Mouse (Mus musculus) ES-E14 (cell line): Measurements from ENCODE around the gene Tas2r134. TPM values are rescaled to one million over a fixed set of nuclear protein-coding genes. Genes with fewer than 3 reads are reported as not detected.

Source experiments
- DNase-seq: peaks from one replicate; pipeline ENCODE4 v3.0.0-alpha.2; 2013; ENCODE audit warnings: low read depth, low spot score
- H3K27ac ChIP-seq: 2 replicates; pipeline ENCODE4 v1.5.1; 2012; ENCODE audit warnings: low read depth, mild to moderate bottlenecking, low read length, moderate library complexity, mixed read lengths; ENCODE audit not compliant: poor library complexity, insufficient read depth, severe bottlenecking
- H3K36me3 ChIP-seq: 2 replicates; pipeline ENCODE4 v1.6.1; 2012; ENCODE audit warnings: mild to moderate bottlenecking, low read length, moderate library complexity, mixed read lengths; ENCODE audit not compliant: control insufficient read depth, poor library complexity, insufficient read depth, severe bottlenecking
- H3K4me1 ChIP-seq, 2 experiments: fragments of 150-350 bp in 1 of 2; sonication (generic) in 1 of 2; 2 replicates each; pipeline ENCODE4 v1.6.1; 2012; ENCODE audit warnings: low read length in 2 of 2, mild to moderate bottlenecking in 1 of 2, mixed read lengths in 1 of 2; ENCODE audit not compliant: control insufficient read depth in 2 of 2, insufficient read depth in 2 of 2, poor library complexity in 1 of 2
- H3K4me3 ChIP-seq, 2 experiments: fragments of 150-350 bp in 1 of 2; sonication (generic) in 1 of 2; 2 replicates each; pipeline ENCODE4 v1.5.1; 2012; ENCODE audit warnings: low read length in 2 of 2, low read depth in 1 of 2, mild to moderate bottlenecking in 1 of 2, mixed read lengths in 1 of 2; ENCODE audit not compliant: insufficient read depth in 1 of 2, poor library complexity in 1 of 2, severe bottlenecking in 1 of 2
- H3K9ac ChIP-seq: 2 replicates; pipeline ENCODE4 v1.6.1; 2012; ENCODE audit warnings: low read depth, mild to moderate bottlenecking, low read length, mixed read lengths; ENCODE audit not compliant: poor library complexity, insufficient read depth, severe bottlenecking
- H3K9me3 ChIP-seq: fragments of 150-350 bp; sonication (generic); 2 replicates; pipeline ENCODE4 v1.6.1; 2012; ENCODE audit warnings: low read depth, mild to moderate bottlenecking, low read length; ENCODE audit not compliant: control insufficient read depth, insufficient read depth
- CHD2 ChIP-seq: IDR thresholded peaks from 2 replicates; pipeline ENCODE4 v1.6.1; 2014; ENCODE audit warnings: mild to moderate bottlenecking, low read depth, low read length, inconsistent platforms
- HCFC1 ChIP-seq: IDR thresholded peaks from 2 replicates; pipeline ENCODE4 v1.6.1; 2012; ENCODE audit warnings: low read length, inconsistent platforms, borderline replicate concordance; ENCODE audit not compliant: insufficient read depth
- MAFK ChIP-seq: IDR thresholded peaks from 2 replicates; pipeline ENCODE4 v1.6.1; 2014; ENCODE audit warnings: mild to moderate bottlenecking, low read depth, low read length, inconsistent platforms; ENCODE audit not compliant: insufficient read depth
- ZC3H11A ChIP-seq: IDR thresholded peaks from 2 replicates; pipeline ENCODE4 v1.6.1; 2012; ENCODE audit warnings: low read depth, mild to moderate bottlenecking, inconsistent platforms, low read length, borderline replicate concordance
- ZNF384 ChIP-seq: IDR thresholded peaks from 2 replicates; pipeline ENCODE4 v1.6.1; 2012; ENCODE audit warnings: low read depth, low read length, inconsistent platforms
- in situ Hi-C, 2 experiments: fragments of 600-800 bp; cut with MboI; formaldehyde crosslinking; loops; one replicate each; pipeline ENCODE4 v1.15.1; 2025; ENCODE audit warnings: low sequenced_read_pairs in 2 of 2, inconsistent platforms in 1 of 2; ENCODE audit not compliant: unreplicated experiment in 2 of 2
- total RNA-seq: library from RNA; depleted of rRNA; stranded (reverse); fragments of 300-350 nt; gene quantifications from 2 replicates; pipeline ENCODE4 v1.2.3, GENCODE M21; 2012

Gene Tas2r134
- total RNA-seq, 1 experiment, result not detected

DNA sequence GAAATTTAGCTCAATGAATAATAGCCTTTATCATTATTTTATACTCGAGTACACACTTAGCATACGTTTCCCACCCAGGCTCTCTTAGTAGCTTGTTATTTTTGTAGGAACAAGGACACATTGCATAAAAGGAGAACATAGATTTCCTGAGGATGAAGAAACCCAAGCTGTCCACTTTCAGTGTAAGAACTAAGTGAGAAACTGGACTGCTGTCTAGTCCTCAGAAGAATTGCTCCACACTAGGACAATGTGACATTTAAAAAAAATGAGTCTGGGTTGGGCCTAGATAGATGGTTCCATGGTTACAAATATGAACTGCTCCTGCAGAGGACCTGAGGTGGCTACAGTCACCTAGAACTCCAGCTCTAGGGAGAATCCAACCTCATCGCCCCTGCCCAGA, 20.7 kb downstream of the Tas2r134 start:
- Histone ChIP-seq H3K27ac (no peak overlapping the region), H3K9ac (no peak overlapping the region), H3K36me3 (no peaks in the 10 kb centered on the region), H3K4me1 (no peaks in the 10 kb centered on the region), H3K9me3 (no peaks in the 10 kb centered on the region), H3K4me3 (no peak overlapping the region)
- in situ Hi-C loops, result no loop called here
- no peak for DNase-seq
- TF ChIP-seq HCFC1 (no peak), MAFK (no peak), ZC3H11A (no peak)

DNA sequence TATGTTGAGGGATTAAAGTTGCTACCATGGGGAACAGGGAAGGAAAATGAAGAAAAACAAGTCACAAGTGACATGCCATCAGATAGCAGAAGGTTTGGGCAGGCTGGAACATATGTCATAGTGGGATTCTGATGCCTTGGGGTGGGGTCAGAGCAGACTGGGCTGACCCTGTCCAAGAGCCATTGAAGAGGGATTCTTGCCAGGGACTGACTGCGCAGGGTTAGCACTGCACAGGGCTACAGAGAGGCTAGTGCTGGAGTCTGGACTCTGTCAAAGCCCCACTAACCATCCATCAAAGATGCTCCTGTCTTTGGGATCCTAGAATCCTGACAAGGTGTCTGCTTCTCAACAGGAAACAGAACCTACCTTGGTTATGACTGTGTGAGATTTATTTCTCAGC, 22.6 kb downstream of the Tas2r134 start:
- no peaks in the 10 kb centered on the region for H3K4me1 ChIP-seq
- in situ Hi-C loops, result no loop called here
- TF ChIP-seq CHD2, result no peak
- no peak for TF ChIP-seq ZNF384
- TF ChIP-seq HCFC1, result no peak
- no peak for TF ChIP-seq MAFK
- TF ChIP-seq ZC3H11A, result no peak
- H3K9me3 ChIP-seq, result no peaks in the 10 kb centered on the region
- no peaks in the 10 kb centered on the region for H3K36me3 ChIP-seq
- H3K9ac ChIP-seq, result no peak overlapping the region
- H3K27ac ChIP-seq, result no peak overlapping the region
- DNase-seq, result no peak
- H3K4me3 ChIP-seq, result no peak overlapping the region

GRCm38 (mm10) chr2:51652086-51652485, 24.8 kb downstream of the Tas2r134 start:
- H3K9me3 ChIP-seq, result no peaks in the 10 kb centered on the region

DNA sequence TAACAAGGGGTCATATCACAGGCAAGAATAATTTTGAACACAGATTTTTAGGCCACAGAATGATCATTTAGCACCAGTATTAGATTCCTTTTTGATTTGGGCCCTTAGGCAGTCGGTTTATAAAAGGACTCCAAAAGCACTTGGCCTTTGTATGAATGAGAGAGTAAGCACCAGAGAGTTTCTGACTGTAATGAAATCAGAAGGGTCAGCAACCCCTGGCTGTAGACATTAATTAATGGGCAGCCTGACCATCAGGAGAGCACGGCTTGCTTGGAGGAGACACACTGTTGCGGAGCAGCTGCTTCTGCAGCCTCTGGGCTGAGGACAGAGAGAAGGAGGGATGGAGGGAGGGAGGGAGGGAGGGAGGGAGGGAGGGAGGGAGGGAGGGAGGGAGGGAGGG, 30.4 kb downstream of the Tas2r134 start:
- Histone ChIP-seq H3K9ac (no peak overlapping the region), H3K4me1 (no peaks in the 10 kb centered on the region), H3K27ac (no peak overlapping the region), H3K36me3 (no peaks in the 10 kb centered on the region), H3K9me3 (no peaks in the 10 kb centered on the region), H3K4me3 (no peak overlapping the region)
- in situ Hi-C loops, result no loop called here
- TF ChIP-seq CHD2 (no peak), ZNF384 (no peak), HCFC1 (no peak), ZC3H11A (no peak), MAFK (no peak)
- DNase-seq, result no peak

More at GRCm38 (mm10) chr2:51652086-51652485, 24.8 kb downstream of the Tas2r134 start:
- Histone ChIP-seq H3K4me1 (no peaks in the 10 kb centered on the region), H3K27ac (no peak overlapping the region), H3K9ac (no peak overlapping the region), H3K36me3 (no peaks in the 10 kb centered on the region), H3K4me3 (no peak overlapping the region)
- no peak for DNase-seq
- in situ Hi-C loops, result no loop called here
- TF ChIP-seq ZNF384 (no peak), ZC3H11A (no peak), CHD2 (no peak), HCFC1 (no peak), MAFK (no peak)

GRCm38 (mm10) chr2:51658288-51658687, 31.0 kb downstream of the Tas2r134 start:
- in situ Hi-C loops, result no loop called here
- DNase-seq, result no peak
- H3K27ac ChIP-seq, result no peak overlapping the region

More at GRCm38 (mm10) chr2:51658288-51658687, 31.0 kb downstream of the Tas2r134 start:
- Histone ChIP-seq H3K9me3 (no peaks in the 10 kb centered on the region), H3K9ac (no peak overlapping the region), H3K36me3 (no peaks in the 10 kb centered on the region), H3K4me3 (no peak overlapping the region), H3K4me1 (no peaks in the 10 kb centered on the region)
- TF ChIP-seq HCFC1, result no peak
